Mouse (Mus musculus) hindbrain, postnatal 0 days (tissue): ENCODE measurements around the gene Fam92b. TPM values are rescaled to one million over a fixed set of nuclear protein-coding genes. Genes with fewer than 3 reads are reported as not detected.

Source experiments
- ATAC-seq: fragments of 200-750 bp; cut with Nextera tagmentation; 2 replicates; pipeline ENCODE4 v1.8.0; 2017; ENCODE audit warnings: mild to moderate bottlenecking, moderate TSS enrichment, moderate library complexity
- DNase-seq: peaks from one replicate; pipeline ENCODE4 v3.0.0-alpha.2; 2015; ENCODE audit warnings: low spot score
- H3K27ac ChIP-seq: fragments of 300-500 bp; sonication (generic); 2 replicates; pipeline ENCODE4 v1.5.1; 2014; ENCODE audit warnings: mild to moderate bottlenecking
- H3K27me3 ChIP-seq: fragments of 300-500 bp; sonication (generic); 2 replicates; pipeline ENCODE4 v1.6.1; 2014; ENCODE audit warnings: low read length, mixed read lengths; ENCODE audit not compliant: insufficient read depth
- H3K36me3 ChIP-seq: fragments of 300-500 bp; sonication (generic); 2 replicates; pipeline ENCODE4 v1.6.1; 2014; ENCODE audit warnings: low read length, mixed read lengths; ENCODE audit not compliant: insufficient read depth
- H3K4me1 ChIP-seq: fragments of 300-500 bp; sonication (generic); 2 replicates; pipeline ENCODE4 v1.6.1; 2014; ENCODE audit warnings: antibody characterized with exemption, low read length, mixed read lengths; ENCODE audit not compliant: insufficient read depth
- H3K4me2 ChIP-seq: fragments of 300-500 bp; sonication (generic); 2 replicates; pipeline ENCODE4 v1.6.1; 2014; ENCODE audit warnings: low read depth, mild to moderate bottlenecking, low read length, moderate library complexity, mixed read lengths
- H3K4me3 ChIP-seq: fragments of 300-500 bp; sonication (generic); 2 replicates; pipeline ENCODE4 v1.5.1; 2014; ENCODE audit warnings: low read length
- H3K9ac ChIP-seq: fragments of 300-500 bp; sonication (generic); replicated peaks from 2 replicates; pipeline ENCODE4 v1.6.1; 2014; ENCODE audit warnings: mild to moderate bottlenecking, low read length, moderate library complexity, mixed read lengths
- H3K9me3 ChIP-seq: fragments of 300-500 bp; sonication (generic); 2 replicates; pipeline ENCODE4 v1.6.1; 2016; ENCODE audit warnings: low read length, mixed read lengths
- CTCF ChIP-seq: IDR thresholded peaks from 2 replicates; pipeline ENCODE4 v1.5.1; 2016; ENCODE audit warnings: antibody characterized with exemption, control low read depth, low read depth
- WGBS: fragments of 180-500 bp; shearing (Covaris S2); extraction: QIAGEN DNeasy Blood & Tissue Kit; methylation state at CpG from one replicate; pipeline ENCODE4 v1.1.7; 2014; 5-methylcytosine and 5-hydroxymethylcytosine counted together
- polyA plus RNA-seq: library from polyadenylated mRNA; unstranded; fragments of >200 nt; fragmentation: Nextera tagmentation; extraction: Ambion mirVana; gene quantifications from 2 replicates; pipeline ENCODE4 v1.2.1, GENCODE M21; 2015
- total RNA-seq: library from RNA; depleted of rRNA; stranded (reverse); fragments of >200 nt; gene quantifications from 2 replicates; pipeline ENCODE4 v1.2.3, GENCODE M21; 2014; rRNA removed

Gene Fam92b
- total and polyA plus RNA-seq, 2 experiments from 2014 or later, result 1.2 to 2.0 TPM

DNA sequence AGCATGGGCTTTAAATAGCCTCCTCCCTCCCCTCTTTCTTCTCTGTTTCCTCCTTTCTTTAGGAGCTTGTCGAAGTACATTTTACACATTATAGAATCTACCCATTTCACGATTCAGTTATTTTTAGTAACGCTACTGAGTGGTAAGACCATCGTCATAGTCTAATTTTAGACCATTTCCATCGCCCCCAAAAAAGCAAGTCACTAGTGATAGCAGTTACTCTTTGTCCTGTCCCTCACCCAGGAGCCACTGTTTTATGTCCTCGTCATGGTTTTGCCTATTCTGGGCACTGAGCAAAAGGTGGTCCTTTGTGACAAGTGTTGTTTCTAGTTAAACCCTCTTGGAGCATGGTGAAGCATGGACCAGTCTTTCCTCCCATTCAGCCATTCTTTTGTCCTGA lies 57.3 kb downstream of the Fam92b start:
- H3K4me2 ChIP-seq, result no peak overlapping the region
- H3K9ac ChIP-seq, result no peak overlapping the region
- H3K4me3 ChIP-seq, result no peak overlapping the region
- H3K9me3 ChIP-seq, result no peaks in the 10 kb centered on the region
- 79% methylated on average over 6 of the region's 6 CpGs for WGBS
- H3K4me1 ChIP-seq, result peaks cover 6% of the 10 kb centered on the region; the same call in 1 of the 2 replicates
- H3K36me3 ChIP-seq, result no peaks in the 10 kb centered on the region
- H3K27ac ChIP-seq, result no peak overlapping the region
- ATAC-seq (no peak), DNase-seq (no peak)
- no peaks in the 10 kb centered on the region for H3K27me3 ChIP-seq
- TF ChIP-seq CTCF, result no peak

DNA sequence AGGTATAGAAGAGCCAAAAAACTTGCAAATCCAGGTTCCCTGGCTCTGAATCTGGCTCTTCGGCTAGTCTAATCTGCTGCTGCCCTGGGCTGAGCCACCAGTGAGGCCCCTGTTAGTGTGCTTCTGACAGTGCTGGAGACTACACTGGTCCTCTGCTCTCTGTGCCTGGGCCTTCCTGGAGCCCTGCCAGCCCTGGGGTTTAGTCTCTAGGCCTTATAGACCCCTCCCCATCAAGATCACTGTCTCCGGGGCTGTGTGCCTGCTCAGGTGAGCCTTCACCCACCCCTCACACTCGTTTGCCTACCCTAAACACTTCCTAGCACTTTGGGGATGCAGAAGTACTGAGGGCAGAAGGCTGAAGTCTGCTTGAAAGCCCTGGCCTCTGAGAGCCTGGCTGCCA lies 57.8 kb downstream of the Fam92b start:
- H3K27me3 ChIP-seq, result no peaks in the 10 kb centered on the region
- no peak overlapping the region for H3K9ac ChIP-seq
- no peak for ATAC-seq
- no peak overlapping the region for H3K4me3 ChIP-seq
- no peak overlapping the region for H3K27ac ChIP-seq
- no peak for TF ChIP-seq CTCF
- H3K9me3 ChIP-seq, result no peaks in the 10 kb centered on the region
- peaks cover 5% of the 10 kb centered on the region; the same call in 1 of the 2 replicates for H3K4me1 ChIP-seq
- WGBS, result 60% methylated on average over 3 of the region's 3 CpGs
- no peaks in the 10 kb centered on the region for H3K36me3 ChIP-seq
- no peak overlapping the region for H3K4me2 ChIP-seq
- no peak for DNase-seq

DNA sequence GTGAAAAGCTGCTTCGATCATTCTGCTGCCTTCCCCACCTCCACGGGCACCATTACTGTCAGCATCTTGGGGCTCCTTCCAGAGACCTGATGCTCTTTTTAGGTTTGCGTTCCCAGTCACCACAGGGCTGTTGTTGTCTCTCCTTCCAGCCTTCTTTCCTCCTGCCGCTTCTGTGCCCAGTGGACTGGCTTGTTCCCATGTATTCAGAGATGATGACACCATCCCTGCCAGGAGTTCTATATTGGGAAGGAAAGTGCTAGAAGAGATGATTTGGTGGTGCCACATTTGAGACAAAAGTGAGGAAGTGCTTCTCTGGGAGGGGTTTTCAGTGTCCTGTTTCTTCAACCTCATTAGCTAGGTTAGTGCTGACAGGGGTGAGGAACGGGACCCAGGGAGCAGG lies 58.4 kb downstream of the Fam92b start:
- no peak for TF ChIP-seq CTCF
- no peak for DNase-seq

DNA sequence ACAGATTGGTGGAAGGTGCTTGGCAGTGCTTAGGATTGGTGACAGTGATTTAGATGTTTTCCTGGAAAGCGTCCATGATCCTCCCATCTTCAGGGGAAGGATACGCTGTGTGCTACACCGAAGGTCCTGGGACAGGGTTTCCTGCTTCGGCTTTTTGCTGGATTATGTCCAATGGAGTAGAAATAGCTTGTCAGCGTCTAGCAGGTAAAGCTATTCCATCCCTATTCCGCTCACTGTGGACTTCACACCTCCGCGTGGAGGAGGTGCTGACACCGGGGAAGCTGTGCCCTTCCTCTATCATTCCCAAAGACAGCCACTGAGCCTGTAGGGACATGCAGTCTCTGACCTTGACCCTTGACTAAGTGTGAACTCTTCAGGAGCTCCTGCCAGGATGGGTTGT lies 59.1 kb downstream of the Fam92b start:
- Histone ChIP-seq H3K9me3 (no peaks in the 10 kb centered on the region), H3K4me2 (no peak overlapping the region), H3K9ac (no peak overlapping the region), H3K27me3 (no peaks in the 10 kb centered on the region), H3K4me3 (no peak overlapping the region), H3K36me3 (no peaks in the 10 kb centered on the region), H3K4me1 (peaks cover under 1% of the 10 kb centered on the region; the same call in 1 of the 2 replicates), H3K27ac (no peak overlapping the region)
- 86% methylated on average over 9 of the region's 9 CpGs for WGBS
- TF ChIP-seq CTCF, result no peak
- ATAC-seq (no peak), DNase-seq (no peak)

More for the DNA sequence above, 58.4 kb downstream of the Fam92b start:
- Histone ChIP-seq H3K9ac (no peak overlapping the region), H3K9me3 (no peaks in the 10 kb centered on the region), H3K4me3 (no peak overlapping the region), H3K4me2 (no peak overlapping the region), H3K36me3 (no peaks in the 10 kb centered on the region), H3K4me1 (no peaks in the 10 kb centered on the region), H3K27me3 (no peaks in the 10 kb centered on the region), H3K27ac (no peak overlapping the region)
- no peak for ATAC-seq
- 81% methylated on average over 5 of the region's 5 CpGs for WGBS

DNA sequence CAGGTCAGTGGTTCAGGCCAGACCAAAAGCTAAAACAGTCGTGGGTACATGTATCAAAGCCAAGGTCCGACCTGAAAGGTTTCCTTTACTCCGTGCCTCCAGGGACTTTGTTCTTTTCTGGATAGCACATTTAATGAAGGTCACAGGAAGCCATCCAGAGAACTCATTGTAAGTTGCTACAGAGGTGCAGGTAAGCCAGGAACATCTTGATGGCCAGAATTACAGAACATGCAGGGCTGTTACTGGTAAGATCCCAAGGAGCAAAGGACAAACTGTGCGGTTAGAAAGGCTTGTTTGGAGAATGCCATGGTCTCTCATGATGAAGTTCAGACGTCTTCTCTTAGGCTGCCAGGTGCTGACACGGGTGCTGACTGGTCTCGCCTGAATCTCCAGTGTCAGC lies 60.7 kb downstream of the Fam92b start:
- no peaks in the 10 kb centered on the region for H3K27me3 ChIP-seq
- WGBS, result 74% methylated on average over 7 of the region's 7 CpGs
- H3K9ac ChIP-seq, result no peak overlapping the region
- H3K4me3 ChIP-seq, result no peak overlapping the region
- H3K27ac ChIP-seq, result no peak overlapping the region
- peaks cover 6% of the 10 kb centered on the region; the same call in 1 of the 2 replicates for H3K4me1 ChIP-seq
- DNase-seq, result no peak
- H3K36me3 ChIP-seq, result no peaks in the 10 kb centered on the region
- no peaks in the 10 kb centered on the region for H3K9me3 ChIP-seq
- H3K4me2 ChIP-seq, result no peak overlapping the region
- no peak for TF ChIP-seq CTCF
- no peak for ATAC-seq

Other genes with a start within 250 kb of the Fam92b start
- gene Crispld2, start 185.0 kb downstream of the Fam92b start, total RNA-seq, result 3.5 and 5.6 TPM in 2 replicates
- 2.5 and 2.6 TPM in 2 replicates for gene Crispld2, start 185.0 kb downstream of the Fam92b start, polyA plus RNA-seq
- 37.7 and 46.2 TPM in 2 replicates for gene Zdhhc7, start 76.0 kb downstream of the Fam92b start, total RNA-seq
- gene Zdhhc7, start 76.0 kb downstream of the Fam92b start, polyA plus RNA-seq, result 25.3 and 26.6 TPM in 2 replicates
- 66.1 and 75.6 TPM in 2 replicates for gene 6430548M08Rik, start 63.3 kb downstream of the Fam92b start, total RNA-seq
- gene 6430548M08Rik, start 63.3 kb downstream of the Fam92b start, polyA plus RNA-seq, result 33.9 and 35.6 TPM in 2 replicates
- gene Gse1, start 51.0 kb upstream of the Fam92b start, total RNA-seq, result 37.5 and 48.3 TPM in 2 replicates
- 12.3 and 13.4 TPM in 2 replicates for gene Gse1, start 51.0 kb upstream of the Fam92b start, polyA plus RNA-seq